Mouse (Mus musculus) kidney, postnatal 0 days (tissue): ENCODE data around the gene Npc2. TPM values are rescaled to one million over a fixed set of nuclear protein-coding genes. Genes with fewer than 3 reads are reported as not detected.

Experiments used
- ATAC-seq: fragments of 200-750 bp; cut with Nextera tagmentation; replicated peaks from 2 replicates; pipeline ENCODE4 v1.8.0; 2017; ENCODE audit warnings: low read depth, moderate number of reproducible peaks, moderate TSS enrichment, moderate library complexity; ENCODE audit not compliant: low FRiP score
- DNase-seq: peaks from one replicate; pipeline ENCODE4 v3.0.0-alpha.2; 2016; ENCODE audit warnings: low spot score
- H3K27ac ChIP-seq: fragments of 300-500 bp; sonication (generic); 2 replicates; pipeline ENCODE4 v1.5.1; 2014; ENCODE audit warnings: mild to moderate bottlenecking
- H3K27me3 ChIP-seq: fragments of 300-500 bp; sonication (generic); 2 replicates; pipeline ENCODE4 v1.6.1; 2014; ENCODE audit warnings: low read length, mixed read lengths; ENCODE audit not compliant: insufficient read depth
- H3K36me3 ChIP-seq: fragments of 300-500 bp; sonication (generic); 2 replicates; pipeline ENCODE4 v1.6.1; 2014; ENCODE audit warnings: low read length, mixed read lengths; ENCODE audit not compliant: insufficient read depth
- H3K4me1 ChIP-seq: fragments of 300-500 bp; sonication (generic); replicated peaks from 2 replicates; pipeline ENCODE4 v1.6.1; 2014; ENCODE audit warnings: antibody characterized with exemption, low read length, mixed read lengths; ENCODE audit not compliant: insufficient read depth
- H3K4me2 ChIP-seq: fragments of 300-500 bp; sonication (generic); 2 replicates; pipeline ENCODE4 v1.6.1; 2014; ENCODE audit warnings: mild to moderate bottlenecking, low read length, moderate library complexity, mixed read lengths
- H3K4me3 ChIP-seq: fragments of 300-500 bp; sonication (generic); replicated peaks from 2 replicates; pipeline ENCODE4 v1.5.1; 2014; ENCODE audit warnings: low read depth, low read length
- H3K9ac ChIP-seq: fragments of 300-500 bp; sonication (generic); 2 replicates; pipeline ENCODE4 v1.6.1; 2014; ENCODE audit warnings: low read depth, low read length
- H3K9me3 ChIP-seq: fragments of 300-500 bp; sonication (generic); replicated peaks from 2 replicates; pipeline ENCODE4 v1.6.1; 2016; ENCODE audit warnings: low read length, inconsistent platforms, mixed read lengths
- CTCF ChIP-seq: IDR thresholded peaks from 2 replicates; pipeline ENCODE4 v1.5.1; 2016; ENCODE audit warnings: antibody characterized with exemption, low read depth, mild to moderate bottlenecking, moderate library complexity
- WGBS: fragments of 180-500 bp; shearing (Covaris S2); extraction: QIAGEN DNeasy Blood & Tissue Kit; methylation state at CpG from one replicate; pipeline ENCODE4 v1.1.7; 2014; 5-methylcytosine and 5-hydroxymethylcytosine counted together
- polyA plus RNA-seq: library from polyadenylated mRNA; unstranded; fragments of >200 nt; fragmentation: Nextera tagmentation; extraction: Ambion mirVana; gene quantifications from 2 replicates; pipeline ENCODE4 v1.2.1, GENCODE M21; 2015

Gene Npc2
- polyA plus RNA-seq, 1 experiment from 2014 or later = 70.5 TPM

- no peak for ATAC-seq
- Histone ChIP-seq H3K9ac (no peak overlapping the region), H3K27ac (no peak overlapping the region), H3K27me3 (no peaks in the 10 kb centered on the region), H3K4me3 (no peak overlapping the region), H3K9me3 (no peaks in the 10 kb centered on the region), H3K36me3 (no peaks in the 10 kb centered on the region), H3K4me2 (no peak overlapping the region), H3K4me1 (no peaks in the 10 kb centered on the region)
- no peak for TF ChIP-seq CTCF
- WGBS = 86% methylated on average over 9 of the region's 9 CpGs
- no peak for DNase-seq
Measured at GRCm38 (mm10) chr12:84718462-84719244, 54.3 kb downstream of the Npc2 start.

- Histone ChIP-seq H3K9ac (no peak overlapping the region), H3K27me3 (no peaks in the 10 kb centered on the region), H3K9me3 (no peaks in the 10 kb centered on the region), H3K4me1 (no peaks in the 10 kb centered on the region), H3K4me3 (no peak overlapping the region), H3K36me3 (no peaks in the 10 kb centered on the region), H3K27ac (no peak overlapping the region), H3K4me2 (no peak overlapping the region)
- no peak for DNase-seq
- 72% methylated on average over 6 of the region's 6 CpGs for whole genome bisulfite sequencing
- ATAC-seq = no peak
- no peak for TF ChIP-seq CTCF
Measured at GRCm38 (mm10) chr12:84714578-84714977, 58.4 kb downstream of the Npc2 start.

GRCm38 (mm10) chr12:84709842-84710439 is 63.0 kb downstream of the Npc2 start:
- H3K4me3 ChIP-seq = no peak overlapping the region
- TF ChIP-seq CTCF = no peak
- no peak overlapping the region for H3K27ac ChIP-seq
- no peaks in the 10 kb centered on the region for H3K9me3 ChIP-seq
- ATAC-seq (no peak), DNase-seq (peak; percentile 19)
- H3K36me3 ChIP-seq = no peaks in the 10 kb centered on the region
- H3K9ac ChIP-seq = no peak overlapping the region
- WGBS = 26% methylated on average over 14 of the region's 14 CpGs
- no peaks in the 10 kb centered on the region for H3K4me1 ChIP-seq
- H3K4me2 ChIP-seq = no peak overlapping the region
- H3K27me3 ChIP-seq = no peaks in the 10 kb centered on the region

GRCm38 (mm10) chr12:84707804-84708203 is 65.1 kb downstream of the Npc2 start:
- Histone ChIP-seq H3K27ac (no peak overlapping the region), H3K9ac (no peak overlapping the region), H3K36me3 (no peaks in the 10 kb centered on the region), H3K4me1 (no peaks in the 10 kb centered on the region), H3K27me3 (no peaks in the 10 kb centered on the region), H3K4me2 (no peak overlapping the region), H3K9me3 (no peaks in the 10 kb centered on the region), H3K4me3 (no peak overlapping the region)
- no peak for TF ChIP-seq CTCF
- no peak for DNase-seq
- 73% methylated on average over 4 of the region's 4 CpGs for WGBS
- ATAC-seq = no peak

- WGBS = 70% methylated on average over 4 of the region's 4 CpGs
- Histone ChIP-seq H3K9me3 (no peaks in the 10 kb centered on the region), H3K27ac (no peak overlapping the region), H3K4me1 (no peaks in the 10 kb centered on the region), H3K27me3 (no peaks in the 10 kb centered on the region), H3K9ac (no peak overlapping the region), H3K4me3 (no peak overlapping the region), H3K36me3 (no peaks in the 10 kb centered on the region), H3K4me2 (no peak overlapping the region)
- DNase-seq = no peak
- ATAC-seq = no peak
- no peak for TF ChIP-seq CTCF
Measured at GRCm38 (mm10) chr12:84706886-84707285, 66.1 kb downstream of the Npc2 start.

Other genes with a start within 250 kb of the Npc2 start
- gene Vsx2, start 203.4 kb downstream of the Npc2 start, polyA plus RNA-seq = not detected in 2 replicates
- gene Abcd4, start 155.7 kb downstream of the Npc2 start, polyA plus RNA-seq = 12.1 and 16.9 TPM in 2 replicates
- gene Vrtn, start 132.1 kb downstream of the Npc2 start, polyA plus RNA-seq = not detected in 2 replicates
- gene Syndig1l, start 74.3 kb downstream of the Npc2 start, polyA plus RNA-seq = not detected in 2 replicates
- gene Isca2, start 99 bp upstream of the Npc2 start, polyA plus RNA-seq = 152 and 168 TPM in 2 replicates
- gene Ltbp2, start 103.4 kb upstream of the Npc2 start, polyA plus RNA-seq = 0.14 and 0.64 TPM in 2 replicates
- 137 and 143 TPM in 2 replicates for gene Fcf1, start 197.7 kb upstream of the Npc2 start, polyA plus RNA-seq
- gene Arel1, start 197.7 kb upstream of the Npc2 start, polyA plus RNA-seq = 8.8 and 9.8 TPM in 2 replicates
- 19.5 and 19.7 TPM in 2 replicates for gene Ylpm1, start 223.2 kb upstream of the Npc2 start, polyA plus RNA-seq